Mouse (Mus musculus) heart, adult 2 months (tissue): ENCODE results near the gene Egln3. TPM values are rescaled to one million over a fixed set of nuclear protein-coding genes. Genes with fewer than 3 reads are reported as not detected.

Source experiments
- DNase-seq, 2 experiments: peaks; one replicate each; pipeline ENCODE4 v3.0.0; 2021
- H3K27ac ChIP-seq: fragments of 200-600 bp; 2 replicates; pipeline ENCODE4 v1.8.1; 2022
- H3K27me3 ChIP-seq: fragments of 200-500 bp; 2 replicates; pipeline ENCODE4 v1.6.1; 2012; ENCODE audit warnings: mild to moderate bottlenecking, low read length, inconsistent platforms, mixed read lengths; ENCODE audit not compliant: control insufficient read depth, insufficient read depth
- H3K36me3 ChIP-seq: fragments of 200-500 bp; 2 replicates; pipeline ENCODE4 v1.6.1; 2012; ENCODE audit warnings: low read length, inconsistent platforms; ENCODE audit not compliant: control insufficient read depth, insufficient read depth
- H3K4me1 ChIP-seq: fragments of 200-500 bp; 2 replicates; pipeline ENCODE4 v1.6.1; 2011; ENCODE audit warnings: low read length; ENCODE audit not compliant: control insufficient read depth, insufficient read depth
- H3K4me3 ChIP-seq: fragments of 200-600 bp; 2 replicates; pipeline ENCODE4 v1.8.1; 2022
- H3K79me2 ChIP-seq: fragments of 200-500 bp; replicated peaks from 2 replicates; pipeline ENCODE4 v1.6.1; 2012; ENCODE audit warnings: mild to moderate bottlenecking, inconsistent platforms, low read length, moderate library complexity, mixed read lengths; ENCODE audit not compliant: control insufficient read depth, insufficient read depth
- H3K9ac ChIP-seq: fragments of 200-500 bp; 2 replicates; pipeline ENCODE4 v1.6.1; 2012; ENCODE audit warnings: low read depth, mild to moderate bottlenecking, control low read depth, inconsistent platforms, low read length, mixed read lengths
- CTCF ChIP-seq: fragments of 200-600 bp; IDR thresholded peaks from 2 replicates; pipeline ENCODE4 v1.8.1; 2022; ENCODE audit warnings: antibody characterized with exemption, mild to moderate bottlenecking, moderate library complexity
- EP300 ChIP-seq: fragments of 200-500 bp; IDR thresholded peaks from 2 replicates; pipeline ENCODE4 v1.6.1; 2011; ENCODE audit warnings: low read depth, low read length, control low read depth; ENCODE audit not compliant: insufficient read depth
- POLR2A ChIP-seq: fragments of 200-500 bp; IDR thresholded peaks from 2 replicates; pipeline ENCODE4 v1.6.1; 2011; ENCODE audit warnings: mild to moderate bottlenecking, low read depth, low read length, control low read depth; ENCODE audit not compliant: insufficient read depth
- WGBS: fragments of 180-500 bp; shearing (Covaris S2); methylation state at CpG from one replicate; pipeline ENCODE4 v1.1.7; 2018; 5-methylcytosine and 5-hydroxymethylcytosine counted together
- intact Hi-C: fragments of 180-260 bp; cut with DNase I; formaldehyde crosslinking; loops from one replicate; pipeline ENCODE4 v1.15.1; 2025
- polyA plus RNA-seq: library from polyadenylated mRNA; depleted of rRNA; stranded (reverse); fragments of >200 nt; gene quantifications from 2 replicates; pipeline ENCODE4 v1.2.3, GENCODE M21; 2012
- total RNA-seq, 2 experiments: library from RNA; stranded (reverse); gene quantifications; 2 replicates each; pipeline ENCODE4 v1.2.3; 2021

The Egln3 gene
- total and polyA plus RNA-seq, 3 experiments, result 27.8 to 94.5 (median 76.3) TPM

GRCm38 (mm10) chr12:54154771-54155170, 48.9 kb downstream of the Egln3 start:
- H3K79me2 ChIP-seq, result no peaks in the 10 kb centered on the region
- H3K27ac ChIP-seq, result no peak overlapping the region
- intact Hi-C loops, result no loop called here
- no peak overlapping the region for H3K9ac ChIP-seq
- H3K27me3 ChIP-seq, result no peaks in the 10 kb centered on the region
- H3K4me1 ChIP-seq, result no peaks in the 10 kb centered on the region
- WGBS, result 86% methylated on average over 1 of the region's 1 CpGs
- no peak overlapping the region for H3K4me3 ChIP-seq
- DNase-seq, result no peak
- no peaks in the 10 kb centered on the region for H3K36me3 ChIP-seq
- TF ChIP-seq CTCF (no peak), POLR2A (no peak), EP300 (no peak)

- no peak for DNase-seq
- intact Hi-C loops, result no loop called here
- no peak overlapping the region for H3K4me3 ChIP-seq
- H3K79me2 ChIP-seq, result no peaks in the 10 kb centered on the region
- no peak for TF ChIP-seq POLR2A
- no peak for TF ChIP-seq EP300
- TF ChIP-seq CTCF, result no peak
- H3K27me3 ChIP-seq, result no peaks in the 10 kb centered on the region
- H3K4me1 ChIP-seq, result no peaks in the 10 kb centered on the region
- WGBS, result 53% methylated on average over 12 of the region's 12 CpGs
- no peak overlapping the region for H3K9ac ChIP-seq
- no peaks in the 10 kb centered on the region for H3K36me3 ChIP-seq
- H3K27ac ChIP-seq, result no peak overlapping the region
Observed at GRCm38 (mm10) chr12:54146943-54147556, 56.6 kb downstream of the Egln3 start.
